8 mouse cellular contexts compared by ENCODE assay signal in the genomic region with DNA sequence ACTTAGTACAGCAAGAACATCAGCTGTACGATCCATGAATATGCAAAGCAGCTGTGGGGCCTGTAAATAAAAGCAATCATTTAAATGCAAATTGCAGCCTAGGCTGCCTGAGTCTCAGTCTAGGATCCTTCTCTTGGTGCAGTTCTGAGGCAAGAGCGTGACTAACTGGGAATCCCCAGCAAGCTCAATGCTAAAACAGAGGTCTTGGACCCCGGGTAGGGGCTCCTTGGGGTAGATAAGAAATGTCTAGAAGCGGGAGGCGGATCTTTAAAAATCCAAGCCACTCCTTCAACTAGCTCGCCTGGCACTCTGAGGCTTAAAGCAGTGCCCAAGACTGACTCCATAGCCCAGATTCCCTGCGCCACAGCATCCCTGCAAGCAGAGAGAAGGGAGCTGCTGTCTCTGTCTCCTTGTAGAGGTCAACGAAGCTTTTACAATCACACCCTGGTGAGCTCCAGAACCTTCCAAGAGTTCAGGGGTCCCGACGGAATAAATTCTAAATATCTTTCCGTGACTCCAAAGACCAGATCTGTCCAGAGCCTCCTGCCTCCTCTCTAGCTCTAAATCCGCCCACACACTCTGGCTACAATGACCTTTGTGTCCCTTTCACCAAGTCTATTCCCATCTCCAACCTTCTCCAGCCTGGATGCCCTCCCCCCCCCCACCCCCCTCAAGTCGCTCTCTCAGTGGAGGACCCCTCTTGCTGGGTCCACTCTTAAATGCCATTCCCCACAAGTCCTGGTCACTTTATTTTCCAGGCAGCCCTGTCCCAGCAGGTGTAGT. TPM values are rescaled to one million over a fixed set of nuclear protein-coding genes. Genes with fewer than 3 reads are reported as not detected.
DNase-seq lines count a peak whose midpoint lies in the region; ATAC-seq lines count a peak whose summit lies in the region.

No protein-coding gene starts in this region.

- H3K4me2 ChIP-seq in heart, embryonic 16.5 days (ENCODE audit: low read depth, low read length) = peak overlapping the region; percentile 94
- peak overlapping the region; percentile 86 for H3K4me2 ChIP-seq in forebrain, embryonic 14.5 days (ENCODE audit: low read length)
- H3K4me2 ChIP-seq in midbrain, embryonic 14.5 days (ENCODE audit: low read length) = peak overlapping the region; percentile 88

- peak overlapping the region; percentile 78 for H3K4me3 ChIP-seq in heart, embryonic 16.5 days (ENCODE audit: low read length)
- H3K4me3 ChIP-seq in forebrain, embryonic 14.5 days (ENCODE audit: low read depth, low read length) = peak overlapping the region; percentile 55
- H3K4me3 ChIP-seq in midbrain, embryonic 14.5 days (replicated peaks; ENCODE audit: low read depth, low read length) = peak overlapping the region; percentile 52

- no peaks in the 10 kb centered on the region for H3K27me3 ChIP-seq in heart, embryonic 16.5 days (ENCODE audit: control insufficient read depth, insufficient read depth, low read length)
- H3K27me3 ChIP-seq in forebrain, embryonic 14.5 days (replicated peaks; ENCODE audit: control insufficient read depth, insufficient read depth, low read length) = no peaks in the 10 kb centered on the region
- H3K27me3 ChIP-seq in midbrain, embryonic 14.5 days (ENCODE audit: control insufficient read depth, insufficient read depth, low read length) = no peaks in the 10 kb centered on the region

- WGBS in heart, embryonic 16.5 days = 48% methylated on average over 13 of the region's 13 CpGs
- 8% methylated on average over 13 of the region's 13 CpGs for WGBS in forebrain, embryonic 14.5 days
- WGBS in midbrain, embryonic 14.5 days = 6% methylated on average over 13 of the region's 13 CpGs

- ATAC-seq in heart, embryonic 16.5 days (replicated peaks; ENCODE audit: extremely low read depth, insufficient read depth, low FRiP score) = no peak
- peak; percentile 19 for ATAC-seq in forebrain, embryonic 14.5 days
- peak; percentile 21; the same call in 1 of the 2 replicates for ATAC-seq in midbrain, embryonic 14.5 days (ENCODE audit: low FRiP score, low TSS enrichment)
- no peak for ATAC-seq in megakaryocyte progenitor cell, adult 5-6 weeks (replicated peaks; ENCODE audit: poor library complexity)

- DNase-seq in heart, postnatal 4 days = no peak
- DNase-seq in R1 (ENCODE audit: low read depth, low spot score) = peak; percentile 90
- peak; percentile 81 for DNase-seq in forebrain, embryonic 14.5 days (ENCODE audit: low spot score)
- peak; percentile 76 for DNase-seq in midbrain, embryonic 14.5 days
- no peak for DNase-seq in ovary, postnatal 10 days (ENCODE audit: low spot score)
- DNase-seq in B cell, adult 2 months = no peak

- no peak overlapping the region for H3K27ac ChIP-seq in heart, embryonic 16.5 days (ENCODE audit: low read length)
- peak overlapping the region; percentile 73 for H3K27ac ChIP-seq in forebrain, embryonic 14.5 days (ENCODE audit: low read depth, low read length)
- H3K27ac ChIP-seq in midbrain, embryonic 14.5 days (replicated peaks; ENCODE audit: low read depth, low read length) = peak overlapping the region; percentile 71

- peaks cover 16% of the 10 kb centered on the region for H3K4me1 ChIP-seq in heart, embryonic 16.5 days (ENCODE audit: control insufficient read depth, insufficient read depth, low read length)
- peaks cover 48% of the 10 kb centered on the region for H3K4me1 ChIP-seq in forebrain, embryonic 14.5 days (ENCODE audit: control insufficient read depth, insufficient read depth, low read length)
- H3K4me1 ChIP-seq in midbrain, embryonic 14.5 days (ENCODE audit: control insufficient read depth, insufficient read depth, low read length) = peaks cover 51% of the 10 kb centered on the region

- no peaks in the 10 kb centered on the region for H3K36me3 ChIP-seq in heart, embryonic 16.5 days (ENCODE audit: control insufficient read depth, insufficient read depth)
- no peaks in the 10 kb centered on the region for H3K36me3 ChIP-seq in forebrain, embryonic 14.5 days (ENCODE audit: control insufficient read depth, insufficient read depth, low read length)
- H3K36me3 ChIP-seq in midbrain, embryonic 14.5 days (ENCODE audit: control insufficient read depth, insufficient read depth, low read length) = no peaks in the 10 kb centered on the region

- H3K9me3 ChIP-seq in heart, embryonic 16.5 days (replicated peaks; ENCODE audit: control insufficient read depth, low read length) = no peaks in the 10 kb centered on the region
- no peaks in the 10 kb centered on the region for H3K9me3 ChIP-seq in forebrain, embryonic 14.5 days (replicated peaks; ENCODE audit: control insufficient read depth, low read length)
- H3K9me3 ChIP-seq in midbrain, embryonic 14.5 days (ENCODE audit: control insufficient read depth, low read length) = no peaks in the 10 kb centered on the region

- H3K9ac ChIP-seq in heart, embryonic 16.5 days (ENCODE audit: low read length) = no peak overlapping the region
- H3K9ac ChIP-seq in forebrain, embryonic 14.5 days (ENCODE audit: low read length) = peak overlapping the region; percentile 79
- peak overlapping the region; percentile 14; the same call in 1 of the 2 replicates for H3K9ac ChIP-seq in midbrain, embryonic 14.5 days (replicated peaks; ENCODE audit: low read length)

RNA-seq across cellular contexts. Expression of gene Gprc5b, which starts 2.2 kb away (rescaled TPM):
- polyA plus RNA-seq in heart, embryonic 16.5 days (2015; fragmentation: Nextera tagmentation; extraction: Ambion mirVana) = 5.3 and 5.8 TPM in 2 replicates
- 10 to 100 TPM; 18.3 to 21.0 TPM for total RNA-seq in heart, postnatal 4 days (2021)
- polyA plus RNA-seq in forebrain, embryonic 14.5 days (2014; fragmentation: Nextera tagmentation; extraction: Ambion mirVana) = 12.6 and 14.3 TPM in 2 replicates
- polyA plus RNA-seq in midbrain, embryonic 14.5 days (2014; fragmentation: Nextera tagmentation; extraction: Ambion mirVana) = 7.1 and 11.7 TPM in 2 replicates
- 0.71 and 3.3 TPM in 2 replicates for total RNA-seq in megakaryocyte progenitor cell, adult 5-6 weeks (2015)
- 0.47 and 1.2 TPM in 2 replicates for total RNA-seq in megakaryocyte progenitor cell, adult 5-6 weeks (2017)

Comparison
In these comparisons a context has a peak if more than half of its experiments do, and no peak if none do; other contexts are left out.
1. ATAC-seq: peak in forebrain, embryonic 14.5 days (single experiment) and midbrain, embryonic 14.5 days (single experiment); none in heart, embryonic 16.5 days (single experiment) and megakaryocyte progenitor cell, adult 5-6 weeks (single experiment).
2. DNase-seq: peak in R1 (single experiment), forebrain, embryonic 14.5 days (single experiment) and midbrain, embryonic 14.5 days (single experiment); none in heart, postnatal 4 days (single experiment), ovary, postnatal 10 days (single experiment) and B cell, adult 2 months (0 of 2).
3. Peak in every context shown above with its lines, with median percentiles within 50 percentile points of each other: H3K4me2 ChIP-seq and H3K4me3 ChIP-seq.